Mouse (Mus musculus): ENCODE measurements at regions not wholly inside any gene's neighbourhood (a gene's known extent, or its start where the extent isn't known, plus 50 kb on each side); places are given as distances from the start of the nearest gene placed in this dataset.
"Not testable (repeated sequence)": the region's sequence is repeated elsewhere in the genome, so short reads cannot be mapped to it uniquely, and the experiment has no call there.

- DNase-seq (ENCODE audit: low read depth), result peak; percentile 18
- no peak for TF ChIP-seq POLR2A (IDR thresholded peaks at IDR 0.05; ENCODE audit: borderline replicate concordance, extremely low read depth, insufficient read depth, insufficient read length, poor library complexity, severe bottlenecking)
- TF ChIP-seq CTCF (IDR thresholded peaks at IDR 0.05; ENCODE audit: borderline replicate concordance, extremely low read depth, insufficient read depth, insufficient read length), result no peak
These were observed 227.4 kb downstream of the 4931408C20Rik start for GRCm38 (mm10) chr1:26459892-26460291.

DNA sequence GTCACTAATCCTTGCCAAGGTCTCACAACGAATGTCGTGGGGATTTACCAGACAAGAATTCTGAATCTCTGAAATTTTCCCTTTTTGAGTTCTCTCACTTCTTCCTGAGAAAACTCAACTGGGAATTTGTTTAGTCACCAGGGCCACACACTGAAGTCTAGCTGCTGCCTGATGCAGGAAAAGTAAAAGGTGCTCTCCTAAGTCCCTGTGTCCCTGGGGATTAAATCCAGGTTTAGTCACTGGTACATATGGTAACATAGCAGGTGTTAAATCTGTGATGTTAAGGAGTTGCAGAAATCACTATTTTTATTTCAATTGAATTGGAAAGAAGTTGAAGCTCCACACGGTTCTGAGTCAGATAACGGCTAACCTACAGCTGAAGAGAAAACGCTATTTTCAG is 260.9 kb downstream of the 4931408C20Rik start:
- TF ChIP-seq CTCF (IDR thresholded peaks at IDR 0.05; ENCODE audit: borderline replicate concordance, extremely low read depth, insufficient read depth, insufficient read length) (no peak), POLR2A (IDR thresholded peaks at IDR 0.05; ENCODE audit: borderline replicate concordance, extremely low read depth, insufficient read depth, insufficient read length, poor library complexity, severe bottlenecking) (no peak)
- DNase-seq (ENCODE audit: low read depth), result no peak

DNA sequence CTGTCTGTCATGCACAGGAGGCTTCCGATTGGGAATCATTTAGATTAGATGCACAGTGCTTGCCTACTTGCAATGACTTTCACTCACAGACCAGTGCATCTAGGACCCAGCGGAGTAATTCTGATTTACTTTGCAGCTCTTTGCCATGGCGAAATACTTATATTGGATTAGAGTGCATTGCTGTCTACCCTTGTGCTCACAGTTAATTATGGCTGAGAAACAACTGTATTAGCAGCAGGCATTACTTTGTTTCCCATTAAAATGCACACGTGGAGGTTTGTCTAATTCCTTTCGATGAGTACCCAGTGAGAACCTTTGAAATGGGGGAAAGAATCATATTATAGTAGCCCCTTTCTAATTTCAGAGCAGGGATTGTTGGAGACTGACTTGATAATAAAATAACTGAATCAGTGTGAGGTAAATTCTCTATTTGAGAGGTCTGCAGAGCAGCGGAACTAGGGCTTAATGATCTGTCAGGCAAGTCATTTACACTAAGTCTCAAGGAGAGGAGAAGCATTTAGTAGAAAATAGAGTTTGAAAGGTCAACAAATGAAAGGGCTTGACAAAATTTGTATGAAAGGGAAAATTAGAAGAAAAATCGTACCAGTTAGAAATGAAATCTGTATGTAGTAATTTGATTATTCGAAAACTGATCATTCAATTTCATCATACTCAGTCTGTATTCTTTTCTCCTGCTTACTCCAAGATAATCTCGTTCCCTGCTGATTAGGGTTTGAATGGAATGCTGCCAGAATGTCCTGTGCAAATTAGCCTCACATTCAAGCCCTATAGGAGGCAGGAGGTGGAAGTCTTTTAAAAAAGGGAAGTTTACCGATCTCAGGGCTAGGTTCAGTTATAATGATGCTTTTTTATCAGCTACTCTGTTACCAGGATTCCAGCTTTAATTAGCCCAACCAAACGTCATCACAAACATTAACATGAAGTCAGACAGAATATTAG is 299.0 kb downstream of the 4931408C20Rik start:
- no peak for TF ChIP-seq CTCF (IDR thresholded peaks at IDR 0.05; ENCODE audit: borderline replicate concordance, extremely low read depth, insufficient read depth, insufficient read length)
- peak; percentile 85 for DNase-seq (ENCODE audit: low read depth)

- TF ChIP-seq POLR2A (IDR thresholded peaks at IDR 0.05; ENCODE audit: borderline replicate concordance, extremely low read depth, insufficient read depth, insufficient read length, poor library complexity, severe bottlenecking) (no peak), CTCF (IDR thresholded peaks at IDR 0.05; ENCODE audit: borderline replicate concordance, extremely low read depth, insufficient read depth, insufficient read length) (no peak)
- no peak for DNase-seq (ENCODE audit: low read depth)
These were observed 346.7 kb downstream of the 4931408C20Rik start for GRCm38 (mm10) chr1:26340543-26340942.

DNA sequence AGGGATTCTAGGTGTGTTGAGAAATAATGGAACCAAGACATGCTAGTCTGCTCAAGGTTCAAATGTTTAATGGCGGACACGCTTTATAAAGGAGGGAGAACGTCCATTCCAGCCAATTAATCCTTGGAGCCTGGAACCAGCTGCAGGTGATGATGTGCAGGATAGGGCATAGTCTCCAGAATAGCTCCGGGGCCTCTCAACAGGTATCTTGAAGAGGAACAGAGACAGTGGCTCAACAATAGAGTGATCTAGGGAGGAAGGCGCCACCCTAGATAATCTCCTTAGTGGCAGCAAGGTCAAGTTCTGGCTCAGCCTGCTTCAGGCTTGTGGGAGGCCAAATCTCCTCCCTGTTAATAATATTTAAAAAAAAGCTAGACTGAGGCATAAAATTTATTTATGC is 347.4 kb downstream of the 4931408C20Rik start:
- DNase-seq (ENCODE audit: low read depth), result not testable (repeated sequence)

GRCm38 (mm10) chr1:26289582-26289981 is 397.7 kb downstream of the 4931408C20Rik start:
- TF ChIP-seq POLR2A (IDR thresholded peaks at IDR 0.05; ENCODE audit: borderline replicate concordance, extremely low read depth, insufficient read depth, insufficient read length, poor library complexity, severe bottlenecking), result no peak
- TF ChIP-seq CTCF (IDR thresholded peaks at IDR 0.05; ENCODE audit: borderline replicate concordance, extremely low read depth, insufficient read depth, insufficient read length), result no peak
- peak; percentile 43 for DNase-seq (ENCODE audit: low read depth)

- no peak for TF ChIP-seq CTCF (IDR thresholded peaks at IDR 0.05; ENCODE audit: borderline replicate concordance, extremely low read depth, insufficient read depth, insufficient read length)
- TF ChIP-seq POLR2A (IDR thresholded peaks at IDR 0.05; ENCODE audit: borderline replicate concordance, extremely low read depth, insufficient read depth, insufficient read length, poor library complexity, severe bottlenecking), result no peak
- DNase-seq (ENCODE audit: low read depth), result peak; percentile 60
These were observed 404.2 kb downstream of the 4931408C20Rik start for GRCm38 (mm10) chr1:26282885-26283613.

DNA sequence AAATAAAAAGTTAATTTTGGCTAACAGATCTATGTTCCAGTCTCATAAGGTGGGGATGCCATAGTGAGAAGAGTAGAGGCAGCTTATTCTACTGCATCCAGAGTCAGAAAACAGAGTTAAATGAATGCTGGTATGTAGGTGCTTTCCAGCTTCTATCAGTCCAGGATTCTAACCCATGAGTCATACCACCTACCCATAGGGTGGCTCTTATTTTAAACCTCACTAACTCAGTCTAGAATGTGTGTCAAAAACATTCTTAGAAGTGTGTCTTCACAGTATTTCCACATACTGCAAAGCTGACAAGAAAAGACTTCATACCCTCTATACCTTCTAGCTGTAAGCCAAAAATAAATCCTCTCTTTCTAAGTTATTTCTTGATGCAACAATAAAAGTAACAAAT is 410.7 kb downstream of the 4931408C20Rik start:
- no peak for DNase-seq (ENCODE audit: low read depth)
- TF ChIP-seq CTCF (IDR thresholded peaks at IDR 0.05; ENCODE audit: borderline replicate concordance, extremely low read depth, insufficient read depth, insufficient read length) (no peak), POLR2A (IDR thresholded peaks at IDR 0.05; ENCODE audit: borderline replicate concordance, extremely low read depth, insufficient read depth, insufficient read length, poor library complexity, severe bottlenecking) (no peak)

- TF ChIP-seq CTCF (IDR thresholded peaks at IDR 0.05; ENCODE audit: borderline replicate concordance, extremely low read depth, insufficient read depth, insufficient read length) (no peak), POLR2A (IDR thresholded peaks at IDR 0.05; ENCODE audit: borderline replicate concordance, extremely low read depth, insufficient read depth, insufficient read length, poor library complexity, severe bottlenecking) (no peak)
- no peak for DNase-seq (ENCODE audit: low read depth)
These were observed 413.8 kb upstream of the Adgrb3 start for GRCm38 (mm10) chr1:26243351-26243750.

GRCm38 (mm10) chr1:26229291-26230053 is 400.0 kb upstream of the Adgrb3 start:
- TF ChIP-seq CTCF (IDR thresholded peaks at IDR 0.05; ENCODE audit: borderline replicate concordance, extremely low read depth, insufficient read depth, insufficient read length), result no peak
- no peak for TF ChIP-seq POLR2A (IDR thresholded peaks at IDR 0.05; ENCODE audit: borderline replicate concordance, extremely low read depth, insufficient read depth, insufficient read length, poor library complexity, severe bottlenecking)
- peak; percentile 35 for DNase-seq (ENCODE audit: low read depth)

GRCm38 (mm10) chr1:26204443-26204842 is 374.9 kb upstream of the Adgrb3 start:
- TF ChIP-seq POLR2A (IDR thresholded peaks at IDR 0.05; ENCODE audit: borderline replicate concordance, extremely low read depth, insufficient read depth, insufficient read length, poor library complexity, severe bottlenecking) (no peak), CTCF (IDR thresholded peaks at IDR 0.05; ENCODE audit: borderline replicate concordance, extremely low read depth, insufficient read depth, insufficient read length) (no peak)
- DNase-seq (ENCODE audit: low read depth), result no peak
